Mouse (Mus musculus): ENCODE data around the gene Insl5.

Gene Insl5

DNA sequence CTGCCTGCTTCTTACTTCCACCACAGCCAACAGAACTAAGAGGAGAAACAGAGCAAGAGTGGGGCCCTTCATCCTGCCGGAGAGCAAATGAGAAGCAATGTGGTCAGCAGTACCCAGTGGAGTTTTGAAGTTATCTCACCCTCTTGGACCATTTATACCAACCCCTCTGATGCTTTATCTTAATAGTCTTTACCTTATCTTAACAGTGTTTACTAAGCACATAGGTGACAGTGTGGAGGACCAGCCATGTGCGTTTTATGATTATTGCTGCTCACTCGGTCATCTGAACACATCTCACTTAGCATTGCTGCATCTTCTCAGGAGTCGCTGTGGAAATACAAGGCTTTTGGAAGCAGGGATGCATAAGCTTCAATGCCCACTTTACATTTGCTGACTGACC is at the start of gene Insl5:
Gene Insl5 (minus strand): TSS at position 222 of the 400 bp plus-strand sequence.
- DNase-seq (ENCODE audit: low read depth, low spot score), result no peak

DNA sequence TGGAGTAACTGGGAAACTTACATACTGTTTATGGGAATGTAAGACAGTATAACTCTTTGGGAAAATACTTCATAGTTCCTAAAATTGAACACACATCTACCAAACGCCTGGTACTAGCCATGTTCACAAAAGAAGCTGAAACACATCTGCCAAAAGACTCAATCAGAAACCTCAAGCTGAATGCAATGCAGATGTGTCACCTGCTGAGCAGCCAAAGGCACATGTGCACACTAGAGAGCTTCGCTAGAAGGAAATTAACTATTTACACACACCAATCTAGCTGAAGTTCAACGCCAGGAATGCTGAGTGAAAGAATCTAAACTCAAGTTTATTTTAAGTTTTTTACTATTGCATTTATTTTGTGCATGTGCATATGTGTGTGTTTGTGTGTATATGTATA is 44.0 kb upstream of the Insl5 start:
- DNase-seq (ENCODE audit: low read depth, low spot score), result no peak

DNA sequence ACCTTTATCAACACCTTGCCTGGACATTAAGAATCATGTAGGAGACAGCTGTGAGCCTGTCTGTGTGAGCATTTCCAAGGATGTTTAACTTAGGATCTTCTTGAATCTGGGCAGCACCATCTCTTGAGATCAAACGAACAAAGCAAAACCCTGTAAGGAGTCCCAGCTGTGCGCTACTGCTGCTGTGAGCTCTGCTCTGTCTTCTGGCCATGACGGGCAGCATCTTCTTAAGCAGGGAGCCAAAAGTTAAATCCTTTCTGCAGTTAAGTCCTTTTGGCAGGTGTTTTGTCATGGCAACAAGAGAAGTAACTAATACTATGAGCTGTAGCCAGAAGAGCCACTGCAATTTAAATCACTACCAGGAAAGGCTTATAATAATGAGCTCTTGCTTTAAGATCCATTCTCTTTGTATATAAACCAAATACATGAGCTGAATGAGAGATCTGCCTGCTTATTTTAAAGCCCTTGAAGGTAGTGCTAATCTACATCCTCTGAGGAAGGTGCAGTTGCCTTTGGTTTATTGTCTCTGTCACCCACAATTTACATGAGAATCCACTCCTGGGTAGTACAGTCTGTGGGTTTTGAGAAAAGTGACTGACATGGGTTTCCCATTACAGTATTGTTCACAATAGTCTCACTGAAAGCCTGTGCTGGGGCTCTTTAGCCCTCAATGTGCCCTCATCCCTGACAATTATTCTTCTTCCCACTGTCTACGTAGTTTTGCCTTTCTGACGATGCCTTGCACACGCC is 41.4 kb upstream of the Insl5 start:
- no peak for DNase-seq (ENCODE audit: low read depth, low spot score)

DNA sequence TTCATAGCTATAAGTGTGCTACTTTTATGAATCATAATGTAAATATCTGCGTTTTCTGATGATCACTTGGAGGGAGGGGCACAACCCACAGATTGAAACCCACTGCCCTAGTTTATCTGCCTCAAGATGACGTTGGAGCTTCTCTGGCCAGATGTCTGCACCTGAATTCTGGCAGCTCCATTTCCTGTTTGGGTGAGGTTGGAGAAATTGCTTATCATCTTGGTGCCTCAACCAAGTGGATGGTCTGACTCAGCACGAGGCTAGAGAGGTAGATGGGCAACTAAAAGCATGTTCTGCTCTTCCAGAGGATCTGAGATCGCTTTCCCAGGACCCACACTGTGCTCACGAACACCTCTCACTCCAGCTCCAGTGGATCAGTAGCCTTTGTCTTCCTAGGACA is 38.3 kb upstream of the Insl5 start:
- no peak for DNase-seq (ENCODE audit: low read depth, low spot score)

DNA sequence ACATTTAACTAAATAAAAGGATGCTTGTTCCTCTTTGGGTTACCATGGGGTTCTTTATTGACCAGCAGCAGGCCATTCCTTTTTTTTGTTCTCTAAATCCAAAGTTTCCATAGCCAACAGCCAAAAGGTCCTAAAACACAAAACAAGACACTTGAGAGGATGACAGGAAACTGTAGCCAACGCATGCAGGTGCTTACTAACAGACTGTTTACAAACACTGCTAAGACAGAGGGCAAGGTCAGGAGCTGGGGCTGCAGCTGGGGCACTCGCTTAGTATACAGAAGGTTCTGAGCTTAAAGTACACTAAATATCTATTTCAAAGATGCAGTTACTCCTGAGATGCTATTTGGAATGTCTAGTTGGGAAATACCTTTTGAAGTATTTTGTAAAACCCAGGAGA is 37.8 kb upstream of the Insl5 start:
- no peak for DNase-seq (ENCODE audit: low read depth, low spot score)

DNA sequence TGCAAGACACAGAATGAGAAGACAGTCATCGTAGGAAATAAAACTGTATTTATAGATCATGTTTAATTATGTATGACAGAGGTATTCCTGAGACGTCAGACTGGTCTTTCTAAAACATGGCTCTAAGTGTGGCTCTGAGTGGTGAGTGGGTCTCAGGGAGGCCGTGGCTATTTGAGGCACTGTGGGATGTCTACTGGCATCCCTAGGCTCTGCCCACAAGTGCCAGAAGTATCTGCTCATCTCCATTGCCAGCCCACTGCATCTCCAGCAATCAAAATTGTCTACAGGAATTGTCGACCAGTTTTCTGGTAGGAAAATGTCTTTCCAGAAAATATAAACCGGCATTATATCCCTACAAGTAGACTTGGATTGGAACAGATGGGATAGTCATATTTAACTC is 30.3 kb upstream of the Insl5 start:
- no peak for DNase-seq (ENCODE audit: low read depth, low spot score)

DNA sequence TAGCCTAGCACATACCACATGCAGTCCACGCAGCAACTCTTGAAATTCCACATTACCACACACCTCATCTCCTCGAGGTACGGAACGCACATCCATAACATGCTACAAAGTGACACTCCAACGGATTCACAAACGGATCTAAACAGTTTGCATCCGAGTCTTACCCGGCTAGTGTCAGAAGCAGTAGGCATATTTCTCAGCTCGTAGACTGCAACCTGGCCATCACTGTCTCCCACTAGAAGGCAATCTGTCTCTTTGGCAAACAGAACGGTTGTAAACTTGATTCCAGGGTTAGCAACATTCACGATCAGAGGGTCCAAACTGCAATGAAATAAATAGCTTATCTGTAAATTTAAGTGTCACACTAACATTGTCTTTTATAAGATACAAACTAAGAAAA is 21.4 kb upstream of the Insl5 start:
- DNase-seq (ENCODE audit: low read depth, low spot score), result no peak

DNA sequence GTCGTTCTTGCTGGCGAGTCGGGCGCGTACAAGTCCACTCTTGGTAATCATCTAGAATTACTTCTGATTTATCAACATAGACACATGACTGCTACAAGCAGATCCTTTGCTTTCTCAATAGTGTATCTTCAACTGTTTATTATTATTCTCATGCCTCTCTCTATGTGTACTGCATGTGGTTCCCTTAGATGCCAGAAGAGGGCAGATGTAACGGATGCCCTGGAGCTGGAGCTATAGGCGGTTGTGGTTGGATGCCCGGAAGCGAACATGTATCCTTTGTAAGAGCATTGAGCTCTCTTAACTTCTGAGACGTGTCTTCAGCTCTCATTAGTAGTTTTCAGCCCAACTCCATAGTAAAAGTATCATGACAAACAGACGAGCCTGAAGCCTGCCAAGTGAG is 16.4 kb upstream of the Insl5 start:
- DNase-seq (ENCODE audit: low read depth, low spot score), result no peak

DNA sequence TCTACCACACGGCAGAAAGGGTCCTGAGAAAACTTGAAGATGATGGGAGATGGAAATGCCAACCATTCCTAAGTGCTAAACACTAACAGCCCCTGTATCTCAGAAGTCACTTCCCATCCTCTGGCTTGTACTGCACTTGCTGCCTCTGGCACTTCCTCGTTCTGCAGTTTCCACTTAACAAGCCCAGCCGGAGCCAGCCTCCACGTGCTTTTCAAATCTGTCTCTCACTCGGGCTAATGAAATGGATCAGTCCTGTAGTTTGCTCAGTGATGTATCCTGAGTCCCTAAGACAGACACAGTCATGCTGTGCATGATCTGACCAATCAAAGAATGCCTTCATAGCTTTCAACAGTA is 13.2 kb upstream of the Insl5 start:
- no peak for DNase-seq (ENCODE audit: low read depth, low spot score)

DNA sequence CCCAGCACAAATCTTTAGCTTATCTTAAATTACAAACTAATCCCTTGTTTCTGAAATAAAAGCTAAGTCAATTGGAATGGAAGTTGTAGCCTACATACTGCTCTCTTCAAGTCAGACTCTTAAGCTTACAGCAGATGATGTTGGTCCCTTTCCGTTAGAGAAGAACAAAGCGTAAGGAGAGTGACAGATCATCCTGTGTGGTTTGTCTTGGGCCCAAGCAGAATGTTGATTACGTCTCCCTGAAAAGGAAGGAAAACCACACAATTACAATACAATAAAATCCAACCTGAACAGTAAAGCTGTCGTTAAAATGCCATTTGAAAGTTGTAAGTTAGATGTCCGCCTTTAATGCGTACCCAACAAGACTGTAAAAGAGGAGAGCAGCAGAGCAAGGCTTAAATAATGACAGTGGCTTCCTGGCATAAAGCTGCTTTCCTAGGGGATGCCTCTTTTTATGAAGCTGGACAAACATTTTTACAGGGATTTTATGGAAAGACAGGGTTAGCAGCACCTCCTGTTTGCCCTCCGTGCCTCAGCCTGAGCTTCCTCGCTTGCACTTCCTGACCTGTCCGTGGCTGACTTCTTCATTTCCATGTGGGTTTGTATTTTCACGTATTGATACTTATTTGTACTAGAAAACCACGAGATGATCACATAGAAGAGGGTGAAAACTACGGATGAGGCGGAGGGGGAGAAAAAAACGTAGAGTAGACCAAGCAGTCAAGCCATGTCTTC is 12.6 kb upstream of the Insl5 start:
- no peak for DNase-seq (ENCODE audit: low read depth, low spot score)

DNA sequence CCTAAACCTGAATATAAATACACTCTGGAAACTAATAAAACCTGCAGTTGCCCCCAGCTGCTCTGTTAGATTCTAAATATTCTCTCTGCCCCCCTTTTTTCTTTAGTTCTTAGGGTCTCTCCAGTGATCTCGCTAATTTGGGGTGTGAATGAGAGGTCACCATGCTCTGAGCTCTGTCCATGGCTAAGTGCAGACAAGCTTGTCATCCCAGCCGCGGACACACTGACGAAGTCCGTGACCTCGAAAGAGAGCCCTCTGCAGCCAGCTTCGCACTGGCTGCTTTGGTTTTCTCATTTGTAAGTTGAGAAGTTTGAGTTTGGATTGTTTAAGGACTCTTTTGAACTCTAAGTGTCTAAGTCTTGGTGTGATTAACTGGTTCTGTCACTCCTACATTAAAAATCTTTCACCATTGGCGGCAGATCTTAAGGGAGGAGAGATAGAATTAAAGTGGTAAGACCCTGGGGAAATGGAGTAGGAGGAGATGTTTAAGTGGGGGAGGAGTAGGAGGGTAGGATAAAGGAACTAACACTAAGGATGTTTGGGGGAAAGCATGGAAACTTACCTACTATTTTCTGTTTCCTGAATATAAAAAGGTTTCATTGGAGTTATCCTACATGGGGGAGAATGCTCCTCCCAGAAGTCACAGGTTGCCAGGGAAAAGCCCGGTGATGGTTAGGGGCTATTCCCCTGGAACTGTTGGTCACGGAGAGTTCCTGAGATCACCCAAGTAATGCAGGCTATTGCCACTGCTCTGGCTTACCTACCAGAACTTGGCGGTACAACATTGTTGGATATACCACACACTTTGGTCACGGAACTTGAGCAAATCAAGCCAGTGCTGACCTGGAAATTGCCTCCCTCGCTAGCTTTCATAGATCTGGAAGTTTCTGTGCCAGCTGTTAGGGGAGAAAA is 1.8 kb upstream of the Insl5 start:
- DNase-seq (ENCODE audit: low read depth, low spot score), result no peak

DNA sequence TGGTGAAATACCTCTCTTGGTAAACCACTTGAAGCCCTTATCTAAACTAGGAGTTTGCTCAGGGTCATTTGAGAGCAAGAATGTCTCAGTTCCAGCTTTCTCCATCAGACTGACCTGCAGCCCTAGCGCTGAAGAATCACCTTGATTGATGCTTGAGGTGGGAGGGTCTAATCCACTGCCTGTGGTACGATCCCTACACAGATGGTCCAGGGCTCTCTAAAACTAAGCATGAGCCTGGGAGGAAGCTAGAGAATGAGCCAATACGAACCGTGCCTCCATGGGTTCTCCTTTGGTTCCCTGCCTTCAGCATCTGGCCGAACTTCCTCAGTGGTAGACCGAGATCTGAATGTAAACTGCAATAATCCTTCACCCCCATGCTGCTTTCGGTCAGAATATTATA is 1.1 kb upstream of the Insl5 start:
- DNase-seq (ENCODE audit: low read depth, low spot score), result no peak

DNA sequence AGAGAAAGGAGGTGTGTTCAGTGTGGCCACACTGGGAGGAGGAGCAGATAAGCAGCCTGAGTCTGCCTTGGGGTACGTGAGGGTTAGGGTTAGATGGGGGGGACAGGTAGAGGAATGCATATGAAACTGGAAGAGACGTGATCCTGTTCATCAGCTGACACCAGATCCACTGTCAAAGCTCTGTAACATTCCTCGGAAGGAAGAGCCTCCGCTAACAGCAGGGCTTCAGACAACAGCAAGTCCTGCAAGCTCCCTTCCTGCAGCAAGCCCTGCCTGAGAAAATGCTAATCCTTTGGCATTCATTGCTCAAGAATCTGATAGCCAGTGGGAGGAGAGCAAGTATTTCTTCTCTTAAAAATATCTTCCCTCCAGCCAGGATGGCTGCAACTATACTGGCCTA is 13.2 kb downstream of the Insl5 start:
- no peak for DNase-seq (ENCODE audit: low read depth, low spot score)

DNA sequence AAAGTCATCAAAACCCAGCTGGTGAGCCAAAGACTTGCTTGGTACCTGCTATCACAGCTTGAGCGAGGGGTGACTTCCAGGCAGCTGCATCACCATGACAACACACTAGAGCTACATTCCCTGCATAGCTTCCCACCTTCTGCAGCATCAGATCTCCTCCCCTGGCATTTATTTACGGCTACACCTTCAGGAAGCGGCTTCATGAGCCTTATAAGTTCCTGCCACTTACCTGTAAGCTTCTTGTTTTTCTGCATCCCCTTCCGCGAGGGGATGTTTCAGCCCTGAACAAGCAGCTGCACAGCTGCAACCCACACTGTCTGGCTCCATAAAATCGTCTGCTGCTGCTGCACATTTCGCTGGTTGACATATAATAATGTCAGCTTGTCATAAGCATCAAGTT is 14.8 kb downstream of the Insl5 start:
- DNase-seq (ENCODE audit: low read depth, low spot score), result no peak

DNA sequence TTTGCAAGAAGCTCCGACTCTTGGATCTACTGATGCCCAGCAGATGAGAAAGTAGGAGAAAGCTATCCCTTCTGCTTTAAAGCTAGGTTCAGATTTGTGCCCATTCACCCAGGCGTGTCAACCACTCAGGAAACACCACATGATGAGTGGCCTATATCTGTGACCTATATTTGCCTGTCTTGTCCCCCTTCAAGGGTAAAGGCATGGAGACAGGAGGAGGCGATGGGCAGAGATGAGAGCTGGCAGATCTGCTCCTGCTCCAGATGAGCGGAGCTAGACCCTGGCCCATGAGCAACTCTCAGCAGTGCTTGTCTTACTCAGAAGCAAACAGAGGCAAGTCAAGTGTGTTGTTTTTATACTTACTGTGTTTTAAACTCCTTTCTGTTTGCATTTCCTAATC is 15.9 kb downstream of the Insl5 start:
- DNase-seq (ENCODE audit: low read depth, low spot score), result no peak

DNA sequence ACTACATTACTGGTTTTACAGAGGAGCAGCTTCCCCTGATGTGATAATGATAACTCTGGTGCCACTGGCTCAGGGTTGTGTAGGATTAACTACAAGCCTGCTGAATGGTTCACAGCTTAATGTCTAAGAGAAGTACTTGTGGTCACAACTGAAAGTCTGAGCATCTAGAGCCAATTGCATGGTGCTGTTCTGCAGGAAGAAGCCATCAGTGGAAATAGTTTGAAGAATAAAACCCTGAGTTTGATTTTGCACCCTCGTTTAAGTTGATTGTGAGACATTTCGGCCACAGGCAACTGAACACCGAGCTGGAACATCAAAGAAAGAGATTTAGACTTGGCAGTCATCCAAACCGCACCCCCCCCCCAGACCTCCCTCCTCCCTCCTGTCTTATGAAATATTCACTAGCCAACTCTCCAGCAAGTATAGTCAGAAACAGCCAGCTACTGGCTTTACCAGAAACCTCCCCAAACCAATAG is 19.7 kb downstream of the Insl5 start:
- DNase-seq (ENCODE audit: low read depth, low spot score), result no peak

DNA sequence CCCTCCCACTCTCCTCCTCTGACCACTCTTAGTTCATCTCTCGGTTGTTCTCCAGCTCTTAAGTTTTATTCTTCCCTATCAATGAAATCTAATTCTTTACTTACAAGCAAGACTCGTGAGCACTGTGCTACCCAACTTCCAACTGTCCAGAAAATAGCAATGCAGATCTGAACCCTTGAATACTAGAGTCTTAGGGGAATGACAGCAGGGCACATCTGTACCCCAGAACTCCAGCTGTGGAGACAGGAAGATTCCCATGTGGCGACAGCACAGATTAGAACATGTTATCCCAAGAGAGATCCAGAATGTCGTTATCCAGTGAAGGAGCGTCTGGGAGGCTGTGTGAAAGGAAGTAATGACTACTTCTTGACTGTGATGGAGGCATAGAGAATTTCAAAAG is 20.4 kb downstream of the Insl5 start:
- DNase-seq (ENCODE audit: low read depth, low spot score), result no peak

DNA sequence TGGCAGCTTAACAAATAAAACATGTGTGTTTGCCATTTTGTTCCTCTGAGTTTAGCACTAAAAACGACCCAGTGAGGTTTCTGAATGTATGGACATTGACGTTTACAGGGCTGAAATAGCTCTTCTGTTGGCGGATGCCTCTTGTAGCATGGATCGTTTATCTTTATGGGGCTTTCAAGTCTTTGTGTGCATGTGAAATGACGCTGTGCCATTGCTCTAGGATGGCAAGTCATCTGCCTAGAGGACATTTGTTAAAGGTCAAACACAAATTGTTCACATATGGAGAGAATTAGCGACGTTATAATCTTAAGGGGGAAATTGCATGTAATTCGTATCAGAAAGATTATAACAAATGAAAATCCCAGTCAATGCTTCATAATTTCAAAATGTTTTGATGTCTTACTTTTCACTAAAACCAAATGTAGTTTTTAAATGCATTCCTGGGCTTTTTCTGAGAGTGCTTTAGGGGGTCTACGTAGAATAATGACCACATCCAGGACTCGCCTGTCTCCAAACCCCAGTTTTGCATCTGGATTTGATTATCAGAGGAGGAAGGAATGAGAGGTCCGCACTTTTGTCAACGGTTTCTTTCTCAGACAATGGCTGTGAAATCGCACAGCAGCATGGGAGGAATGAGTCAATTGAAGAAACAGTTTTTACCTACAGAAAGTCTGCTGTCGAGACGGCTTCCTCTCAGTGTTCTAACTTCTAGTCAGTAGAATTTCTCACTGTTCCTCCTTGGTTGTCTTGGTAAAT is 21.3 kb downstream of the Insl5 start:
- no peak for DNase-seq (ENCODE audit: low read depth, low spot score)

DNA sequence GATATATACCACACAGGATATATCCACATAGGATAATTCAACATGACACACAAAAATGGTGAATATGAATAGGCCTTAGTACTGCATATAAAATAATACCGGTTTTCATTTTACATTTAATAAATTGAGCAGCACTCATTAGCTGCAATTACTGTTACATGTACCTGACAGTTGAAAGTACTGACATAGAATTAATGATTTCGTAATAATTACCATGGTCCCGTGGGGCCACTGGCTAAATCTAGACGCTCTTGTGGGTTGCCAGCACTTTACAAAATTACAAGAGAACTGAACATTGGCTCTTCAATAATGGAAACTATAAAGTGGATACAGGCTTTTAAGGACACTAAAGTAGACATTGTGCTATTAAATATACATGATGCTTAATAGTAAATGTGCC is 22.0 kb downstream of the Insl5 start:
- no peak for DNase-seq (ENCODE audit: low read depth, low spot score)

DNA sequence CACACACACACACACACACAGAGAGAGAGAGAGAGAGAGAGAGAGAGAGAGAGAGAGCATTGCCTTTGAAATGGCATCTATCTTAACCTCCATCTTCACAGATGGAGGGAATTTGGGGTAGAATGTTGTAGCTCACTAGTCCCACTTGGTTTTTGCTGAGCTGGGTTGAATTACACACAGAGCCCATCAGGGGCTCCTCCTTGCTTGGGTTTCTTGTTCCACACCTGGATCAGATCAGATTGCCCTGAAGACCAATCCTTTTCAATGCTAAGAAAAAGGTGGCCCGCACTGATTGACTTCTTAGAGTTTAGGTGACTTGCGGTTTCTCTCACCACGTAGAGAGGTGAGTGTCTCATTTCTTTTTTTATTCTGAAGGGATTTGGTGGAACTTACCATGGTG is 35.0 kb downstream of the Insl5 start:
- DNase-seq (ENCODE audit: low read depth, low spot score), result no peak

DNA sequence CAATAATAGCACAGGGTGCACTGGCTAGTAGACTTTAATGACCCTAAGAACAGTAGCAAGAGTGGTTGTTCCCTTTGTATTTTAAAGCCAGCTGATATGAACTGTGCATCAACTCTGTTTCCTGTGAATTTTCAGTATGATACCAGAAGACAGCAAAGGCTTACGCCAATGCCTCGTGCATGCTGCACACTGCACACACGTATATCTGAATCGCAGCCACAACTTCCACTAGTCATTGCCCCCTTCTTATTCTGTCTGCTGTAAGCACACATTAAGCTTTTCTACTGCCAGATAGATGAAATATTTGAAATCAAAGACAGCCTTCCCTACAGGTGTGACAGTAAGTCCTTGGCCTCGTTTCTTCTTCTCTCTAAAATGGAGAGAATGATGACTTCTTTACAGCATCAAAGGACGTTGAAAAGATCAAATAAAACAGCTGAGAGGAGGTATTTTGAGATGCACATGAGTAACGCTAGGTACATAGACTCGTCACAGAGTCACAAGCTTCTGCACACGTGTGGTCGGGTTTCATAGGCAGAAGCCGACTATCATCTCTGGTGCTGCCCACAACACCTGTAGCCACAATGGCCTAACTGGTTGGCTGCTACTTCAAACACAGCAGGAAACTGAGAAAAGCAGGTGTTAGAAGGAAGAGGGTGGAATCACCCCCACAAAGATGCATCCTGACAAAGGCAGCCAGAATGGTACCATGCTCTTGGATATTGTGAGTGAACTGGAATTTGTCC is 35.9 kb downstream of the Insl5 start:
- no peak for DNase-seq (ENCODE audit: low read depth, low spot score)
